Mouse (Mus musculus): ENCODE measurements around the gene Plac9a. TPM values are rescaled to one million over a fixed set of nuclear protein-coding genes. Genes with fewer than 3 reads are reported as not detected.
A peak's percentile ranks its signal among the peaks of the same experiment; 100 is the strongest.

Plac9a gene
- total and polyA plus RNA-seq, 2 experiments from 2014 or later: 0.31 TPM; not detected in 1

DNA sequence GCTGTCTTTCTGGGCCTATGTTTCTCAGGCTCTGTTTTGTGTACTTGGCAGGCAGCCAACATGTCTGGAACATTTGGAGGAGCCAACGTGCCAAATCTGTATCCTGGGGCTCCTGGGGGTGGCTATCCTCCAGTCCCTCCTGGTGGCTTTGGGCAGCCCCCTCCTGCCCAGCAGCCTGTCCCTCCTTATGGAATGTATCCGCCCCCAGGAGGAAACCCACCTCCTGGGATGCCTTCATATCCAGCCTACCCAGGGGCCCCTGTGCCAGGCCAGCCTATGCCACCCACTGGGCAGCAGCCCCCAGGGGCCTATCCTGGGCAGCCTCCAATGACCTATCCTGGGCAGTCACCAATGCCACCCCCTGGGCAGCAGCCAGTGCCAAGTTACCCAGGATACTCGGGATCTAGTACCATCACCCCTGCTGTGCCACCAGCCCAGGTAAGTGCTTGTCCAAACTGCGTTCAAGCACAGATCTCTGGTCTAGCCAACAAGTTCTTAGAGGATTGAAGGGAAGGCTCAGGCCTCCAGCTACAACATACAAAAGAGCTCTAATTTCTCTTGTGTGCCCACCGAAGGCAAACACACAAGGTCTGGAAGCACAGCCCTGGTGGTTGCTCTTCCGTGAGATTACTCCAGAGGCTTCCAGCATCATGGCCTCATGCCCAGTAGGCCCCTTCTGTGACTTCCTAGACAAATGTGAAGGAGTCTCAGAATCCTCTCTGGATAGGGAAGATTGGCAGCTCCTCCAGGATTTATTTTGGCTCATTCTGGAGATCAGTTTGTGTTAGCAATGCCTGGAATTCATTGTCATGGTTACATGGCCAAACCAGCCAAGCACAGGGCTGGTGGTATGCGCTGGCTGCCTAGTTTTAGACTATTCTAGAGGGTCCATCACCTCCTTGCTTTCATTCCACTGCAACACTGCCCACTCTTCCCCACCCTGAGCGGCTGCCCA, 30.2 kb downstream of the Plac9a start:
- Histone ChIP-seq H3K9ac (replicated peaks; ENCODE audit: low read depth, low read length) (no peak overlapping the region), H3K4me1 (ENCODE audit: control insufficient read depth, insufficient read depth) (peaks cover 42% of the 10 kb centered on the region), H3K4me3 (ENCODE audit: low read depth, low read length) (no peak overlapping the region), H3K27ac (ENCODE audit: low read depth) (peak overlapping the region; percentile 66), H3K36me3 (replicated peaks; ENCODE audit: control insufficient read depth, insufficient read depth, low read length) (peaks cover 13% of the 10 kb centered on the region), H3K27me3 (ENCODE audit: control insufficient read depth, insufficient read depth, low read length) (no peaks in the 10 kb centered on the region), H3K4me2 (ENCODE audit: low read depth, low read length) (no peak overlapping the region), H3K9me3 (replicated peaks; ENCODE audit: control insufficient read depth, low read length) (no peaks in the 10 kb centered on the region)
- ATAC-seq (ENCODE audit: insufficient read depth, low read depth): peak; percentile 63
- DNase-seq (ENCODE audit: low spot score): peak; percentile 70
- 48% methylated on average over 8 of the region's 8 CpGs for WGBS
- TF ChIP-seq EP300 (IDR thresholded peaks at IDR 0.05; ENCODE audit: low read depth) (no peak), CTCF (IDR thresholded peaks at IDR 0.05; ENCODE audit: low read depth) (no peak)

DNA sequence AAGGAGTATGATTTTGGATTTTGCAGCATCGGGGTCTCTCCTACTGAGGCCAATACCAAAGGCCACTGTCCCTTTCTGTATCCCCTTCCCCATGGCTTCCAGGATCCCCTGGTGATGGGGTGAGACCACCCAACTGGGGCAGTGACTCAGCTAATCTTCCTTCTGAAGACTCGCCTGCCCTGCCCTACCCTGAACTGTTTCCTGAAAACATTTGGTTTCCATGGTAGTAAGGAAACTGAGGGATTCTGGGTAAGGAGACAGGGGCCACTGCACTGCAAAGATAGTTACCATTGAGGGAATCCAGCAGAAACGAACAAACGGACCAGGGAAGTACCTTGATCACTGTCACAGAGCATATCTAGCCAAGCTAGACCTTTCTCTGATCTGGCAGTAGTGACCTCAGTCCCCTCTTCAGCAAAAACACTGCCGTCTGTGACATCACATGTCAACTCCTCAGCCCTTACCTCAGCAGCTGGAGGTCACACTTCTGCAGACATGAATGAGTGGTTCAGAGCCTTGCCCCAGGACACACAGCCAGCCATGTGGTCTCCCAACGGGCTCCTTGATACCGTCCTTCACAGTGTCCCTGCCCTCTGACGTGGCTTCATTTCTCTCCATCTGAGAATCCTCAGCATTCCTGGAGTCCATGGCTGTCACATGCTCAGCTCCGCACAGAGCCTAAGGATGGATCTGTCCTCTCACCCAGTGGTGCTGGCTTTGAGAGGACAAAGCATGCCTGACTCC, 33.6 kb downstream of the Plac9a start:
- no peak overlapping the region for H3K9ac ChIP-seq (replicated peaks; ENCODE audit: low read depth, low read length)
- H3K4me1 ChIP-seq (ENCODE audit: control insufficient read depth, insufficient read depth): peaks cover 57% of the 10 kb centered on the region
- DNase-seq (ENCODE audit: low spot score): no peak
- peaks cover 6% of the 10 kb centered on the region for H3K36me3 ChIP-seq (replicated peaks; ENCODE audit: control insufficient read depth, insufficient read depth, low read length)
- H3K27ac ChIP-seq (ENCODE audit: low read depth): peak overlapping the region; percentile 36; the same call in 1 of the 2 replicates
- TF ChIP-seq CTCF (IDR thresholded peaks at IDR 0.05; ENCODE audit: low read depth) (no peak), EP300 (IDR thresholded peaks at IDR 0.05; ENCODE audit: low read depth) (no peak)
- no peaks in the 10 kb centered on the region for H3K9me3 ChIP-seq (replicated peaks; ENCODE audit: control insufficient read depth, low read length)
- H3K27me3 ChIP-seq (ENCODE audit: control insufficient read depth, insufficient read depth, low read length): no peaks in the 10 kb centered on the region
- ATAC-seq (ENCODE audit: insufficient read depth, low read depth): peak; percentile 19; the same call in 1 of the 2 replicates
- WGBS: 42% methylated on average over 9 of the region's 9 CpGs
- H3K4me3 ChIP-seq (ENCODE audit: low read depth, low read length): no peak overlapping the region
- no peak overlapping the region for H3K4me2 ChIP-seq (ENCODE audit: low read depth, low read length)

DNA sequence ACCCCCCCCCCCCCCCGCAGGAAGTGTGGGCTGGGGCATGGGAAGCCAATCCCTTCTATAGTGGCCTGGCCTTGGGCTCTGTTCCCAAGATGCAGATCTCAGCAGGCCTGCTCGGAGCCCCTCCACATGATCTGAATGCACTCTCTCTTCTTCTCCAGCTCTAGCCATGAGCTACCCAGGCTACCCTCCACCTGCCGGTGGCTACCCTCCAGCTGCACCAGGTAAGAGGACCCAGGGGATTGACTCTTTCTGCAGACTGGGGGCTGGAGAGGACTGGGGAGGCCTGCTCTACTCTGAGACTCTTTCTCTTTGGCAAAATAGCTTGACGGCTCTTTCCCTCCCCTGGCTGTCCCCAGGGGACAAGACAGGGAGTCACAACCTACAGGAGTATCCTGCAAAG, 34.2 kb downstream of the Plac9a start:
- 67% methylated on average over 3 of the region's 4 CpGs for WGBS
- Histone ChIP-seq H3K9ac (replicated peaks; ENCODE audit: low read depth, low read length) (no peak overlapping the region), H3K4me1 (ENCODE audit: control insufficient read depth, insufficient read depth) (peaks cover 54% of the 10 kb centered on the region), H3K27ac (ENCODE audit: low read depth) (peak overlapping the region; percentile 36; the same call in 1 of the 2 replicates), H3K4me3 (ENCODE audit: low read depth, low read length) (no peak overlapping the region), H3K4me2 (ENCODE audit: low read depth, low read length) (no peak overlapping the region), H3K9me3 (replicated peaks; ENCODE audit: control insufficient read depth, low read length) (no peaks in the 10 kb centered on the region), H3K36me3 (replicated peaks; ENCODE audit: control insufficient read depth, insufficient read depth, low read length) (peaks cover under 1% of the 10 kb centered on the region; the same call in 1 of the 2 replicates), H3K27me3 (ENCODE audit: control insufficient read depth, insufficient read depth, low read length) (no peaks in the 10 kb centered on the region)
- TF ChIP-seq EP300 (IDR thresholded peaks at IDR 0.05; ENCODE audit: low read depth) (no peak), CTCF (IDR thresholded peaks at IDR 0.05; ENCODE audit: low read depth) (no peak)
- ATAC-seq (ENCODE audit: insufficient read depth, low read depth) (no peak), DNase-seq (ENCODE audit: low spot score) (no peak)

DNA sequence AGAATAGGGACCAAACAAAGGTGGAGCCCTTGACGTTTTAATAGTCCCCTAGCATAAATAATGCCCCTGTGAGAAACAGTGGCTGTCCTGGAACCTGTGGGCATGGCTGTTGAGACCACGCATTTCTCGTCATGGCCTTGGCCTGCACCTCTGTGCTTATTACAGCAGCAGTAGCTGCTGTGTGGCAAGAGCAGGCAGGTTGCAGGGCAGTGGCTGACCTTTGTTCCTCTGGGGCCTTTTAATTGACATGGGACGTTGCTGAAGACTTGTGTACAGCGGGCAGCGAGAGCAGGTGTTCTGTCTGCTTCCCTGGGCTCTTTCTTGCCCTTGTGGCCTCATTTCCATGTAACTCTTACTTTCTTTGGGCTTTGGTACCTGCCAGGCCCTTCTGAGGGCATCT, 35.1 kb downstream of the Plac9a start:
- no peak for ATAC-seq (ENCODE audit: insufficient read depth, low read depth)
- H3K27me3 ChIP-seq (ENCODE audit: control insufficient read depth, insufficient read depth, low read length): no peaks in the 10 kb centered on the region
- no peak overlapping the region for H3K27ac ChIP-seq (ENCODE audit: low read depth)
- peaks cover 45% of the 10 kb centered on the region for H3K4me1 ChIP-seq (ENCODE audit: control insufficient read depth, insufficient read depth)
- DNase-seq (ENCODE audit: low spot score): no peak
- 90% methylated on average over 6 of the region's 6 CpGs for WGBS
- H3K36me3 ChIP-seq (replicated peaks; ENCODE audit: control insufficient read depth, insufficient read depth, low read length): no peaks in the 10 kb centered on the region
- no peak overlapping the region for H3K4me2 ChIP-seq (ENCODE audit: low read depth, low read length)
- no peak overlapping the region for H3K9ac ChIP-seq (replicated peaks; ENCODE audit: low read depth, low read length)
- H3K4me3 ChIP-seq (ENCODE audit: low read depth, low read length): no peak overlapping the region
- no peaks in the 10 kb centered on the region for H3K9me3 ChIP-seq (replicated peaks; ENCODE audit: control insufficient read depth, low read length)
- TF ChIP-seq EP300 (IDR thresholded peaks at IDR 0.05; ENCODE audit: low read depth) (no peak), CTCF (IDR thresholded peaks at IDR 0.05; ENCODE audit: low read depth) (no peak)

DNA sequence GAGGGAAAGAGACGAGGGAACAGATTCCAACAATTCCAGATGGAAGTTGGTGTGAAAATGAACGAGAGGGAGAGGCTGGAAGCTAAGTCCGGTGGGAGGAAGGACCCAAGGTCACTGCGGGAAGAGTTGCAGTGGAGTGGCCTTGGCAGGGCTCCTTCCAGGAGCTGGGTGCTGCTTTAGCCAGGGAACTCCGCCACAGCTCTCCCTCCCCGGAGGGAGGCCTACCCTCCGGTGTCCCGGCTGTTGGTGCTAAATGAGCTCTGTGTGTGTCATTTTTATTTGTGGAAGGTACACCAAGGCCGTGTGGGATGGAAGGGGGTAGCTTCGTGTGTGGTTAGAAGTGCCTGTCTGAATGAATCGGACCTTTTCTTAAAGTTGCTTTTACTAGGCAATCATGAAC, 36.1 kb downstream of the Plac9a start:
- H3K9me3 ChIP-seq (replicated peaks; ENCODE audit: control insufficient read depth, low read length): no peaks in the 10 kb centered on the region
- no peak for DNase-seq (ENCODE audit: low spot score)
- H3K9ac ChIP-seq (replicated peaks; ENCODE audit: low read depth, low read length): no peak overlapping the region
- H3K36me3 ChIP-seq (replicated peaks; ENCODE audit: control insufficient read depth, insufficient read depth, low read length): no peaks in the 10 kb centered on the region
- 40% methylated on average over 11 of the region's 11 CpGs for WGBS
- 0 out of 2 replicates have a peak, but pooled peaks have one; percentile 30 for ATAC-seq (ENCODE audit: insufficient read depth, low read depth)
- TF ChIP-seq EP300 (IDR thresholded peaks at IDR 0.05; ENCODE audit: low read depth): no peak
- no peak for TF ChIP-seq CTCF (IDR thresholded peaks at IDR 0.05; ENCODE audit: low read depth)
- 0 out of 2 replicates have a peak overlapping the region, but pooled peaks have one; percentile 4 for H3K27ac ChIP-seq (ENCODE audit: low read depth)
- no peak overlapping the region for H3K4me2 ChIP-seq (ENCODE audit: low read depth, low read length)
- H3K4me3 ChIP-seq (ENCODE audit: low read depth, low read length): no peak overlapping the region
- H3K4me1 ChIP-seq (ENCODE audit: control insufficient read depth, insufficient read depth): peaks cover 35% of the 10 kb centered on the region
- no peaks in the 10 kb centered on the region for H3K27me3 ChIP-seq (ENCODE audit: control insufficient read depth, insufficient read depth, low read length)
